Mouse (Mus musculus): ENCODE data around the gene Gm6164. TPM values are rescaled to one million over a fixed set of nuclear protein-coding genes. Genes with fewer than 3 reads are reported as not detected.

Gm6164 gene
- not detected for polyA plus RNA-seq (2017; shearing (Covaris generic))

DNA sequence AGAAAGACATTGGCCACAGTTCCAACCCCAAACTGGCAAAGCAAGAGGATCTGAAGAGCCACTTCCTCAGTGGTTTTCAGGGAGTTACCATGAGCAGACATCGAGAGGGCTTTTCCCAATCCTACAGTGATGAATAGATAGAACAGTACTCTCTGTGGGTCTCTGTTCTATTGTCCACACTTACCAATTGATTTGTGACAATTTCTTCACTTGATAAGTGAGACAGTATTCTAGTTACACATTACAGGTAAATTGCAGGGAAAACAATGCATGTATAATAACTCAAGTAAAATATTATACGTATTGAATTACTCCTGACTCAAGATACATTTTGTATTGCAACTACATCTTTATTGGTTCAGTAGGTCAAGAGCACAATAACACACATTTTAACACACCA is at the start of gene Gm6164:
Gene Gm6164, minus strand, starts transcription at position 101 of the 400 bp plus-strand sequence.

DNA sequence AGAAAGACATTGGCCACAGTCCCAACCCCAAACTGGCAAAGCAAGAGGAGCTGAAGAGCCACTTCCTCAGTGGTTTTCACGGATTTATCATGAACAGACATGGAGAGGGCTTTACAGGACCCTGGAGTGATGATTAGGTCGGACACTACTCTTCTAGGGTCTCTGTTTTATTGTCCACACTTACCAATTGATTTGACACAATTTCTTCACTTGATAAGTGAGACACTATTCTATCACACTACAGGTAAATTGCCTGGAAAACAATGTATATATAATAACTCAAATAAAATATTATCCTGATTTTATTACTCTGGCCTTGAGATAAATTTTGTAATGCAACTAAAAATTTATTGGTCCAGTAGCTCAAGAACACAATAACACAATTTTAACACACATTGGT is 28.3 kb upstream of the Gm6164 start, which contains the start of gene Gm4498:
Gene Gm4498, minus strand, starts transcription at position 101 of the 400 bp plus-strand sequence.

DNA sequence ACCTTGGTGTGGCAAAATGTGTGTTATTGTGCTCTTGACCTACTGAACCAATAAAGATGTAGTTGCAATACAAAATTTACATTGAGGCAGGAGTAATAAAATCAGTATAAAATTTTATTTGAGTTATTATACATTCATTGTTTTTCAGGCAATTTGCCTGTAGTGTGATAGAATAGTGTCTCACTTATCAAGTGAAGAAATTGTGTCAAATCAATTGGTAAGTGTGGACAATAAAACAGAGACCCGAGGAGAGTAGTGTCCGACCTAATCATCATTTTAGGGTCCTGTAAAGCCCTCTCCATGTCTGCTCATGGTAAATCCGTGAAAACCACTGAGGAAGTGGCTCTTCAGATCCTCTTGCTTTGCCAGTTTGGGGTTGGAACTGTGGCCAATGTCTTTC is 12.0 kb downstream of the Gm6164 start, which contains the start of gene Vmn1r95:
Gene Vmn1r95, plus strand, starts transcription at position 301 of the 400 bp plus-strand sequence.

DNA sequence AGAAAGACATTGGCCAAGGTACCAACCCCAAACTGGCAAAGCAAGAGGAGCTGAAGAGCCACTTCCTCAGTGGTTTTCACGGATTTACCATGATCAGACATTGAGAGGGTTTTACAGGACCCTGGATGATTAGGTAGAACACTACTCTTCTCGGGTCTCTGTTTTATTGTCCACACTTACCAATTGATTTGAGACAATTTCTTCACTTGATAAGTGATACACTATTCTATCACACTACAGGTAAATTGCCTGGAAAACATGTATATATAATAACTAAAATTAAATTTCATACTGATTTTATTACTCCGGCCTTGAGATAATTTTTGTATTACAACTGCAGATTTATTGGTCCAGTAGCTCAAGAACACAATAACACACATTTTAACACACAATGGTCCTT is 37.1 kb downstream of the Gm6164 start, which contains the start of gene Vmn1r94:
Gene Vmn1r94, minus strand, starts transcription at position 101 of the 400 bp plus-strand sequence.

Other genes starting within 250 kb of the Gm6164 start
- gene Ceacam20, start 240.2 kb downstream of the Gm6164 start, polyA plus RNA-seq (2017; shearing (Covaris generic)) = not detected
- not detected for gene Nlrp9b, start 214.1 kb downstream of the Gm6164 start, polyA plus RNA-seq (2017; shearing (Covaris generic))
- gene Vmn1r91, start 105.9 kb downstream of the Gm6164 start, polyA plus RNA-seq (2017; shearing (Covaris generic)) = not detected
- not detected for gene Gm16442, start 83.0 kb downstream of the Gm6164 start, polyA plus RNA-seq (2017; shearing (Covaris generic))
- gene Vmn1r93, start 66.5 kb downstream of the Gm6164 start, polyA plus RNA-seq (2017; shearing (Covaris generic)) = not detected
- not detected for gene Vmn1r94, start 37.2 kb downstream of the Gm6164 start, polyA plus RNA-seq (2017; shearing (Covaris generic))
- gene Vmn1r95, start 11.9 kb downstream of the Gm6164 start, polyA plus RNA-seq (2017; shearing (Covaris generic)) = not detected
- not detected for gene Gm4498, start 28.2 kb upstream of the Gm6164 start, polyA plus RNA-seq (2017; shearing (Covaris generic))
- not detected for gene Gm5890, start 57.2 kb upstream of the Gm6164 start, polyA plus RNA-seq (2017; shearing (Covaris generic))
- gene Gm4133, start 128.5 kb upstream of the Gm6164 start, polyA plus RNA-seq (2017; shearing (Covaris generic)) = not detected
- not detected for gene Gm5728, start 169.8 kb upstream of the Gm6164 start, polyA plus RNA-seq (2017; shearing (Covaris generic))
- gene Vmn1r100, start 212.3 kb upstream of the Gm6164 start, polyA plus RNA-seq (2017; shearing (Covaris generic)) = not detected
- not detected for gene Vmn1r101, start 237.0 kb upstream of the Gm6164 start, polyA plus RNA-seq (2017; shearing (Covaris generic))